Mouse (Mus musculus) mature B cell (primary cell): Measurements from ENCODE around the gene Prpf3.
"Not testable (repeated sequence)": the region's sequence is repeated elsewhere in the genome, so short reads cannot be mapped to it uniquely, and the experiment has no call there.

Experiments used
- in situ Hi-C: fragments of 300-500 bp; cut with MboI; formaldehyde crosslinking; loops from 2 replicates; pipeline ENCODE4 v1.14.3; 2019

The Prpf3 gene

GRCm38 (mm10) chr3:95881979-95882815 lies 26.5 kb upstream of the Prpf3 start, which contains the start of gene Ciart:
TSS of gene Ciart (minus strand) at chr3:95882251.
- in situ Hi-C loops = no loop called here

- in situ Hi-C loops = no loop called here
Observed at GRCm38 (mm10) chr3:95879063-95879462, 23.4 kb upstream of the Prpf3 start.

- in situ Hi-C loops = no loop called here
Observed at GRCm38 (mm10) chr3:95872048-95872447, 16.4 kb upstream of the Prpf3 start.

GRCm38 (mm10) chr3:95871392-95871867 lies 15.7 kb upstream of the Prpf3 start, which contains the start of gene Mrps21:
TSS of gene Mrps21 (minus strand) at chr3:95871519.
- in situ Hi-C loops = no loop called here

DNA sequence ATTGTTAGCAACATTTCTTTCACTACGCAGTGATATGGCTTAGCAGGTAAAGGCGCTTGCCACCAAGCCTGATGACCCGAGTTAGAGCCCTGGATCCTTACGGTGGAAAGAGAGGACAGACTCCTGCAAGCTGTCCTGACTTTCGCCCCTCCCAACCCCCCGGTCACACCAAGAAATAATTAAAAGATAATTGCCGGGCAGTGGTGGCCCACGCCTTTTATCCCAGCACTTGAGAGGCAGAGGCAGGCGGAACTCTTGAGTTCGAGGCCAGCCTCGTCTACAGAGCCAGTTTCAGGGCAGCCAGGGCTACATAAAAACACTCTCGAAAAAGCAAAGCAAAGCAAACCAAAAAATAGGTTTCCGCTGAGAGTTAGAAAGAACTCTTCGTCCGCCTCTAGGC lies 15.3 kb upstream of the Prpf3 start:
- in situ Hi-C loops = no loop called here

GRCm38 (mm10) chr3:95867408-95867807 lies 11.7 kb upstream of the Prpf3 start:
- in situ Hi-C loops = no loop called here

DNA sequence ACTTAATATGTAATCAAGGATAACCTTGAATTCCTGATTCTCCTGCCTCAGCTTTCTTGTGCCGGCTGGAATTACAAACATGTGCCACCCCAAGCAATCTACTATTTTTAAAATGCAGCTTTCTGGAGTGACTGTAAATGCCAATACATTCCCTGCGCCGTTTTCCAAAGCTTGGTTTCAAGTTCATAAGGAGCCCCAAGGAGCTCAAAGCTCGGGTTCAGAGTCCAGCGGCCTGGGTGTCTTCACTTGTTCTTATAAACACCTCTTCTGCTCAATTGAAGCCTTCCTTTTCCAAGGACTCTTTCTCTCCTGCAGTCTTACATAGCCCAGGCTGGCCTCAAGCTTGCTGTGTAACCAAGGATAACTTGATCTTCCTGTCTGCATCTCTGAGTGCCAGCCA lies 10.4 kb upstream of the Prpf3 start:
- in situ Hi-C loops = no loop called here

GRCm38 (mm10) chr3:95865571-95865970 lies 9.9 kb upstream of the Prpf3 start:
- in situ Hi-C loops = no loop called here

DNA sequence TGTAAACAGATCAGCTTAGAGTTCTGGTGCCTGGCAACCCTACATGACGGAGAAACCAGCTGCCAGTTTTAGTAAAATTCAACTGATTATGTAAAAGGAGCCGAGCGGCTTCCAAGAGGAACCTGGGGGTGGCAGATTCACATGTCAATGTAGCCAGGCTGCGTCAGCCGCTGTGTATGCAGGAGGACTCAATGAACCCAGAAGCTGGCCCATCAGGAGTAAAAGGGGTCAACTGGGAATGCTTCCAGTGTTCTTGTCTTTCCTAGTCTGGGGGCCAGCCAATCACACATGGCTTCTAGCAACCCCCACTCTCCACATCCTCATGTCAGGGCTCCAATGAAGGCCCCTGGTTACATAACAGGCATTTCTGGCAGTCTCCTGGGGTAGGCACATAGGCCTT lies 9.4 kb upstream of the Prpf3 start:
- in situ Hi-C loops = no loop called here

GRCm38 (mm10) chr3:95863578-95863977 lies 7.9 kb upstream of the Prpf3 start:
- in situ Hi-C loops = no loop called here

DNA sequence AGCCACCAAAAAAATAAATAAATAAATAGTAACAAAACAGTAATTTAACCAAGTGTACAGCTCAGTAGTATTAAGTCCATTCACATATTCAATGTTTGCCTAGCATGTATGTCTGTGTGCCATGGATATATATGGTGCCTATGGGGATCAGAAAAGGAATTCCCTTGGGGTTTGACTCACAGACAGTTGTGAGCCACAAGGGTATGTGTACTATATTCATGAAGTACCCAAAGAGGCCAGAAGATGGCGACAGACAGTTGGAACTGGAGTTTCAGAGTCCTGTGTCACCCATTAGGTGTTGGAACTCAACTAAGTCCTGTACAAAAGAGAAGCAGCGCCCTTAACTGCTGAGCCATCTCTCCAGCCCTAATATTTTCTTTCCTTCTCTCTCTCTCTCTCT lies 6.1 kb upstream of the Prpf3 start:
- in situ Hi-C loops = no loop called here

GRCm38 (mm10) chr3:95861216-95861615 lies 5.5 kb upstream of the Prpf3 start:
- in situ Hi-C loops = no loop called here

- in situ Hi-C loops = no loop called here
Observed at GRCm38 (mm10) chr3:95860323-95860722, 4.6 kb upstream of the Prpf3 start.

DNA sequence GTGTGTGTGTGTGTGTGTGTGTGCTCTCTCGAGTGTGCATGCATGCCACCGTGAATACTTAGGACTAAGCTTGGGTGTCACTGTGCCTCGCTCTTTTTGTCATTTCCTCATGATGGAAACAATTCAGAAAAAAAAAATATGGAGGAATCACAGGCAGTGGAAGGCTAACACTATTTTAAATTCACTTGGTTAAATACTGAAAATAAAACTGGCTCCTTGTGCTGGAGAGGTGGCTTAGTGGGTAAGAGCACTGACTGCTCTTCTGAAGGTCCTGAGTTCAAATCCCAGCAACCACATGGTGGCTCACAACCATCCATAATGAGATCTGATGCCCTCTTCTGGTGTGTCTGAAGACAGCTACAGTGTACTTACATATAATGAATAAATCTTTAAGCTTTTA lies 2.6 kb upstream of the Prpf3 start:
- in situ Hi-C loops = not testable (repeated sequence)

DNA sequence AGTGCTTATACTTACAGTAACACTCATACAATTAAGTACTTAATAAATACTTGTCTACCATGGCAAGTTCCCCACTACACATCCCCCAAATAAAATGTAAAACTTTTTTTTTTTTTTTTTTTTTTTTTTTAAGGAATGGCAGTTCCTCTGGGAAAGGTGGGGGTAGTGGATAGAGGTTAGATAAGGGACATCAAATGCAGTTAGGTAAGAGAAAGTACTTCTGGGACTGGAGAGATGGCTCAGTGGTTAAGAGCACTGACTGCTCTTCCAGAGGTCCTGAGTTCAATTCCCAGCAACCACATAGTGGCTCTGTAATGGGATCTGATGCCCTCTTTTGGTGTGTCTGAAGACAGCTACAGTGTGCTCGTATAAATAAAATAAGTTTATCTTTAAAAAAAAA lies 1.4 kb upstream of the Prpf3 start:
- in situ Hi-C loops = not testable (repeated sequence)

DNA sequence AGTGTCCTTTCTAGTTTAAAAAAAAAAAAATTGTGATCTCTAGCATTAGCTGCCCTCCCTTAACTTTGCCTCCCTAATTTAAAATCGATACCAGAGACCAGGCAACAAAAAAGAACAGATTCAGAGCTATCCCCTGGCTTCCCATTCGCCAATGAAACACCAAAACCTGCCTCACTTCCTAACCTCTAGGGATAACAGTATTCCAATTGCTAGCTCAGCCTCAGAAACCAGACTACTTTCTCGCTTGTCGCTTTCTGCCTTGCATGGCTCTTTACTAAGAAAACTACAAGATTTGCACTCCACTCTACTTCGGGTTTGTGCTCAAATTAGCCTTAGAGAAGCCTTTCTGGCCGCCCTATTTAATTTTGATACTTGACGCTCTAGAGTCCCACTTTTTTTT lies 430 bp upstream of the Prpf3 start:
- in situ Hi-C loops = no loop called here

- in situ Hi-C loops = no loop called here
Observed at GRCm38 (mm10) chr3:95851317-95851716, 4.4 kb downstream of the Prpf3 start.

- in situ Hi-C loops = no loop called here
Observed at GRCm38 (mm10) chr3:95850611-95851010, 5.1 kb downstream of the Prpf3 start.

- in situ Hi-C loops = no loop called here
Observed at GRCm38 (mm10) chr3:95842503-95843214, 13.0 kb downstream of the Prpf3 start.

DNA sequence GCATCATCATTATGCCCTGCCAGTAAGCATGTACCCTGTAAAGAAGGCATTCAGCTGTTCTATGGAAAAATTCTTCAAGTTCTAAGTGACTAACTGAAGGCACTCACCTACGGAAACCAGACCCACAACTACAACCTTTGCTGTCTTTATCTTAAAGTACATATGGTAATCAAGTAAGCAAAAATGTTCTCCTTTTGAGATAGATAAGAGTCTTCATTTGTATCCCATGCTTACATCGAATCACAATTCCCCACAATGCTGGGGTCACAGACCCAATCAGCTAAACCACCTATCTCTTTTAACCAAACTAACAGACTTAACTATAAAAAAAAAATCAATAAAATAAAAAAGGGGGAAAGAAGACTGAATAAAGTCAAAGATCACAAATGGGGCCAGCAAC lies 16.4 kb downstream of the Prpf3 start:
- in situ Hi-C loops = no loop called here

DNA sequence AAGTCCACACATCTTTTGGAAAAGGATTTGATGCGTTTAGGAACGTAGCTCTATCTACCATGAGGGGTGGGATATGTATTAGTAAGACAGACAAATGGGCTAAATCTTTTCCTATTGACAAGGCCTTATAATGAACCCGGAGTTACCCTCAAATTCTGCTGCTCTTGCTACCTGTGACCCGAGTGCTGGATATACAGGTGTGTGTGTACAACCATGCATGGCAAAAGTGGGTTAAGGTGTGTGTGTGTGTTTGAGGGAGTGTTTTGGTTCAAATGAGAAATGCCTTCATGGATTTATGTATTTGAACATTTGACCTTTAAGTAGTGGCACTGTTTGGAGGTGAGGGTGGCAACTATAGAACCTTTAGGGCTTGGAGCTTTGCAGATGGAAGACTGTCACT lies 26.6 kb downstream of the Prpf3 start:
- in situ Hi-C loops = no loop called here

GRCm38 (mm10) chr3:95826275-95826674 lies 29.4 kb downstream of the Prpf3 start:
- in situ Hi-C loops = no loop called here
